Mouse (Mus musculus): ENCODE results near the gene Hoxb5.

The Hoxb5 gene

GRCm38 (mm10) chr11:96318368-96319070 is 15.4 kb downstream of the Hoxb5 start:
- DNase-seq (ENCODE audit: low read depth, low spot score): no peak

GRCm38 (mm10) chr11:96319071-96319902 is 16.2 kb downstream of the Hoxb5 start:
- DNase-seq (ENCODE audit: low read depth, low spot score): no peak

GRCm38 (mm10) chr11:96319910-96320309 is 16.8 kb downstream of the Hoxb5 start:
- no peak for DNase-seq (ENCODE audit: low read depth, low spot score)

GRCm38 (mm10) chr11:96320688-96321087 is 17.6 kb downstream of the Hoxb5 start:
- DNase-seq (ENCODE audit: low read depth, low spot score): no peak

GRCm38 (mm10) chr11:96321846-96322245 is 18.7 kb downstream of the Hoxb5 start:
- DNase-seq (ENCODE audit: low read depth, low spot score): no peak

GRCm38 (mm10) chr11:96322738-96323137 is 19.6 kb downstream of the Hoxb5 start:
- no peak for DNase-seq (ENCODE audit: low read depth, low spot score)

- DNase-seq (ENCODE audit: low read depth, low spot score): no peak
Observed at GRCm38 (mm10) chr11:96323154-96323553, 20.0 kb downstream of the Hoxb5 start, which contains the start of gene Hoxb3. Gene Hoxb3, plus strand, starts transcription at chr11:96323326.

- DNase-seq (ENCODE audit: low read depth, low spot score): no peak
Observed at GRCm38 (mm10) chr11:96324125-96324524, 21.0 kb downstream of the Hoxb5 start.

- DNase-seq (ENCODE audit: low read depth, low spot score): no peak
Observed at GRCm38 (mm10) chr11:96324965-96325364, 21.8 kb downstream of the Hoxb5 start.

GRCm38 (mm10) chr11:96325747-96326212 is 22.6 kb downstream of the Hoxb5 start:
- DNase-seq (ENCODE audit: low read depth, low spot score): no peak

GRCm38 (mm10) chr11:96326705-96327104 is 23.6 kb downstream of the Hoxb5 start:
- DNase-seq (ENCODE audit: low read depth, low spot score): no peak

GRCm38 (mm10) chr11:96327122-96327521 is 24.0 kb downstream of the Hoxb5 start:
- DNase-seq (ENCODE audit: low read depth, low spot score): no peak

GRCm38 (mm10) chr11:96327750-96328149 is 24.6 kb downstream of the Hoxb5 start:
- DNase-seq (ENCODE audit: low read depth, low spot score): no peak

GRCm38 (mm10) chr11:96328605-96329004 is 25.5 kb downstream of the Hoxb5 start:
- DNase-seq (ENCODE audit: low read depth, low spot score): no peak

- no peak for DNase-seq (ENCODE audit: low read depth, low spot score)
Observed at GRCm38 (mm10) chr11:96332105-96332504, 29.0 kb downstream of the Hoxb5 start.

- DNase-seq (ENCODE audit: low read depth, low spot score): no peak
Observed at GRCm38 (mm10) chr11:96332618-96333032, 29.5 kb downstream of the Hoxb5 start.

- no peak for DNase-seq (ENCODE audit: low read depth, low spot score)
Observed at GRCm38 (mm10) chr11:96333241-96334001, 30.3 kb downstream of the Hoxb5 start.

- no peak for DNase-seq (ENCODE audit: low read depth, low spot score)
Observed at GRCm38 (mm10) chr11:96334002-96334364, 30.8 kb downstream of the Hoxb5 start.

GRCm38 (mm10) chr11:96334998-96335397 is 31.9 kb downstream of the Hoxb5 start:
- DNase-seq (ENCODE audit: low read depth, low spot score): no peak

- DNase-seq (ENCODE audit: low read depth, low spot score): no peak
Observed at GRCm38 (mm10) chr11:96336597-96336996, 33.5 kb downstream of the Hoxb5 start.

- no peak for DNase-seq (ENCODE audit: low read depth, low spot score)
Observed at GRCm38 (mm10) chr11:96337026-96337425, 33.9 kb downstream of the Hoxb5 start.
